Mouse (Mus musculus) liver (tissue): ENCODE data around the gene Trrap.

ENCODE experiments used
- DNase-seq: peaks from one replicate; pipeline ENCODE4 v3.0.0-alpha.2; 2020; ENCODE audit warnings: mixed read lengths

Trrap gene

GRCm38 (mm10) chr5:144872867-144873266, 105.3 kb downstream of the Trrap start:
- no peak for DNase-seq

- DNase-seq = no peak
Observed at GRCm38 (mm10) chr5:144875227-144875626, 107.7 kb downstream of the Trrap start.

DNA sequence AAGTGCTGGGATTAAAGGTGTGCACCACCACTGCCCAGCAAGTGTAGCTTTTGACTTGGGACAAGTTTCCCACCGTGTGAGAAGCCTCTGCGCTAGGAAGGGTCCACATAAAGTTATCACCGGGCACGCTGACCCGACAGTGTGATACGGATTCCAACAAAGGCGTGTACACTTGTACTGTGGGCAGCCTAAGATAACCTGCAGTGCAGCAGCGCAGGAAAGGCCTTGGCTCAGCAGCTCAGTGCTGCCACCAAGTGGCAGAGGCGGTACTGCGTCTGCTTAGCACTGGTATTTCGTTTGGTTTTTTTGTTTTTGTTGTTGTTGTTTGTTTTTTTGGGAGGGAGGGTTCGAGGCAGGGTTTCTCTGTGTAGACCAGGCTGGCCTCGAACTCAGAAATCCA, 108.4 kb downstream of the Trrap start:
- DNase-seq = peak; percentile 67

- DNase-seq = no peak
Observed at GRCm38 (mm10) chr5:144877021-144877420, 109.5 kb downstream of the Trrap start.

- DNase-seq = no peak
Observed at GRCm38 (mm10) chr5:144881670-144882399, 114.3 kb downstream of the Trrap start.

GRCm38 (mm10) chr5:144884629-144885217, 117.2 kb downstream of the Trrap start:
- DNase-seq = no peak

DNA sequence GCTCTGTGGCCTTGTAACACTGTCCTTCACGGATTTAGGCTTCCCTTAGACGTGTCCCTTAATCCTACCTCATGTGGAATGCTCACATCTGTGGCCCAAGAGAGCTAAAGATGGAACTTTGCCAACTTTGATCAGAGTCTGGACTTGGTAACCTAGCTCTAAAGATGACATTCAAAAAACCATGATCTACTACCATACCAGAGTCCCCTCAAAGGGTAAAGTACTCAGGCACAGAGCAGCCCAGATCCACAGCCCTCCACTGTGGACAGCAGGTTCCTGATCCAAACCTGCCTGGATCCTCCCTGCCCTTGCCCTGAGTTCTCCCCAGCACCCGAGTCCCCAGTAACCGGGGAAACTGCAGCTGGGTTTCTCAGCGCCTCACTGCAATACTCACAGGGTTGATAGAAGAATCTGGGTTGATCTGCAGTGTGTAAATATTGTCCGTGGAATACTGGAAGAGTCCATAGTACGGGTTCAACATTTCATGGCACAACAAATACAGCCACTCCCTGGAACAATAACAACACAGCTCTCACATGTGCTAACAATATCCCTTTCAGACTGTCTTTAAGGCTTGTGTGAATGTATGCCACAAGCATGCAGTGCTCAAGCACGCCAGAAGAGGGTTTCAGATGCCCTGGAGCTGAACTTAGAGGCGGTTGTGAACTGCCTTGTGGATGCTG, 118.6 kb downstream of the Trrap start:
- no peak for DNase-seq

- no peak for DNase-seq
Observed at GRCm38 (mm10) chr5:144891276-144891675, 123.7 kb downstream of the Trrap start.

DNA sequence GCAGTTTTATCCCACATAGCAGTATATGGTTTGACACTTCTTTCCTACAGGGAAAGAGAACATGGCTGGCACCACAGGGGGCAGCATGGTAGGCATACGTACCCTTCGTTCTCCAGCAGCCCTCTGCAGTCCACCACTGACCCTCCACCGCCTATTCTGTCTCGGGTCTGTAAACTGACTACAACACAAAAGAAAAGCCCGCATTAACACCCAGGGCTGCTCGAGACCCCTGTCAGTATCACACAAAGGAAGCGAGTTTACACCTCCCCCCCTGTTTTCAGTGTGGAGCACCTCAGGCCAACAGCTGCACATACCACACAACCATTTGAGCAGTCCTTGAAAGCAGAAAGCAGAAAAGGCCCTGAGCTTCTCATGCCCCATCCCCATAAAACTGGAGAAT, 130.3 kb downstream of the Trrap start:
- no peak for DNase-seq

- DNase-seq = no peak
Observed at GRCm38 (mm10) chr5:144898448-144899052, 131.0 kb downstream of the Trrap start.

DNA sequence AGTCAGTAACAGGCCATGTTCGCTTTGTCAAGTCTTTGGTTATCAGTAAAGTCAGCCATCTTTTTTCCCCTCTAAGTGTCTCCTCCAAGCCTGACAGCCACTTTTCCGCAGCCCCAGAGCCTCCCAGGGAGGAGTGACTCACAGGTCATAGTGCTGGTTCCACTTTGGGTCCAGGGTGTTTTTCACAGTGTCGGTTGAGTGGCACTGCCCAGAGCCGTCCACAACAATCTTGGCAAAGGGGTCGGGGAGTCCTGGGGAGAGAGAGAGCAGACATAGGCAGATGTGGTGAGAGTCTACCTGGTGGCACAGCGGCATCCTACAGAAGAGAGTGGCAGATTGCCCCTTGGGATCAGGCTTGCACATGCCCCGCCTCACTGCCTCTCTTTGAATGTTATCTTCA, 133.5 kb downstream of the Trrap start:
- no peak for DNase-seq

DNA sequence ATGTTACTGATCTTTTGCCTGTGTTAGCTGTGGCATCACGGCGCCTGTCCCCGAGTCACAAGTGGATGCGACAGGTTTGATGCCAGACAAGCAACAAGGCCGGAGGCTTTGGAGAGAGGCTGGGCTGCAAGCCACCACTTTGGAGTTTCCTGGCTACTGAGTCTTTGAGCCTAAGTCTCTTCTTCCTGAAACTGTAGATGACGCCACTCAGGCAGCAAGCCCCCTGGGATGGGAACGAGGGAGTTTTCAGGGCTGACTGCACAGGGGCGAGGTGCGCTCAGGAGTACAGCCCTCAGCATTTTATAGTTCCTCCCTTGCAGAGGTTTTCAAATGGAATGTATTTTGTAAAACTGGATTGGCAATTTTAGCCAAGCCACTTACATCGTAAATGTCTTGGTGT, 134.3 kb downstream of the Trrap start:
- no peak for DNase-seq

GRCm38 (mm10) chr5:144904356-144905134, 137.0 kb downstream of the Trrap start:
- no peak for DNase-seq

DNA sequence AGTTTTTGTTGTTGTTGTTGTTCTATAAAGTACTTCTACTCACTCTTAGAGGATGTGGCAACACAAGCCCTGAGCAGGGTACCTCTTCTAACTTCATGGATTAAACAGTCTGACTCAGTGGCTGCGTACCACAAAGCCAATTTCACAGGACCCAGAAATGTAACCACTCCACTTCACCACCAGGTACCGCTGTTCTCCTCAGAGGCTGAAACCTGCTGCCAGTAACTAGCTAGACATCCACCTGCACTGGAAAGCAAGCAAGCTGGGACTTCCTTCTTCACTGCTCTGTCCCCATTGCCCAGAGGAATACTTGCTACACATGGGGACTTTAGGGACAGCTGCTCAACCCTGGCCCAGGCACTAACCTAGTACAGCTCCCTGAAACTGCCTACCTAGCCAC, 140.1 kb downstream of the Trrap start:
- no peak for DNase-seq
